ENCODE assay signal across 17 mouse cellular contexts in the genomic region with DNA sequence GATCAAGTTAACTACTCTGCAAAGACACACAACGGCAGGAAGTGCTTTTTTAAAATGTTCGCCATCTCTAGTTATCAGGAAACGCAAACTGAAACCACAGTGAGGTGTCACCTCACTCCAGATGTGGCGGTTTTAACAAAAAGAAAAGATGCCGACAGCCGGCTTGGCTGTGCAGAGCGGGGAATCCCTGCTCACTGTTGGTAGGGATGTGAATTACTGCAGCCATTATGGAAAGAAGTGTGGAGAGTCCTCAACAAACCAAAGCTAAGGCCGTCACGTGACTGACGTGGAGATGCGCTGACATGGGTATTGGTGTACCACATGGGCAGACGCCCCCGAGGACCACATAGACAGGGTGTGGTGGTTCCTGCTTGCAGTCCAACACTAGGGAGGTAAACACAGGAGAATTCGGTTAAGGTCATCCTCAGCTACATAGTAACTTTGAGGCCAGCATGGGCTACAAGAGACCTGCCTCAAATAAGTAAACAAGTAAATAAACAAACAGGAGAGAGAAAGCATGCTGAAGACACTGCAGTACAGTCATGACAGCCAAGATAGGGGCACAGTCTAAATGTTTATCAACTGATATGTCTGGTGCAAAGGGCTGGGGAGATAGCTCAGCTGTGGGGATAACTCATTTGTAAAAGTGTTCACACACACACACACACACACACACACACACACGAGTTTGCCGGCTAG. TPM values are rescaled to one million over a fixed set of nuclear protein-coding genes. Genes with fewer than 3 reads are reported as not detected.
DNase-seq lines count a peak whose midpoint lies in the region; ATAC-seq and TF ChIP-seq lines count a peak whose summit lies in the region.
"Had no signal": no experiment of that assay in that cellular context is flagged by ENCODE, and none has a peak within 500 bp of the region (broad histone marks: within the 10 kb centered on the region; RNA-seq: fewer than 3 reads in every experiment).

No protein-coding gene starts in this region.

- TF ChIP-seq CTCF in MEL (IDR thresholded peaks at IDR 0.05 in 2 of 3, conservative IDR thresholded peaks at IDR 0.05 in 1 of 3; ENCODE audit: control insufficient read depth in 1 of 3, insufficient read depth in 1 of 3, low read depth in 2 of 3, low read length in 3 of 3, poor library complexity in 1 of 3, severe bottlenecking in 1 of 3) = no peak

- no peak for TF ChIP-seq RAD21 in MEL (IDR thresholded peaks at IDR 0.05; ENCODE audit: low read depth, low read length)

- TF ChIP-seq EP300 in MEL (IDR thresholded peaks at IDR 0.05; ENCODE audit: low read depth in 1 of 2, low read length in 2 of 2) = no peak

- ATAC-seq in erythroid progenitor cell, adult 5-6 weeks (replicated peaks; ENCODE audit: low FRiP score, poor library complexity, severe bottlenecking) = peak; percentile 48; the same call in 1 of the 2 replicates
- peak; percentile 9; the same call in 1 of the 2 replicates for ATAC-seq in megakaryocyte, adult 5-6 weeks (ENCODE audit: poor library complexity, severe bottlenecking)
- ATAC-seq in monocyte, adult 5-6 weeks (replicated peaks; ENCODE audit: insufficient number of reproducible peaks, low FRiP score, low TSS enrichment, poor library complexity, severe bottlenecking) = no peak
- ATAC-seq: forebrain, embryonic 15.5 days had no signal

- H3K4me1 ChIP-seq in MEL (ENCODE audit: control insufficient read depth in 1 of 2, insufficient read depth in 2 of 2, low read length in 2 of 2) = peaks cover 6 to 20% of the 10 kb centered on the region in 2 experiments
- H3K4me1 ChIP-seq: forebrain, embryonic 15.5 days; kidney, embryonic 15.5 days; limb, embryonic 12.5 days had no signal

- no peaks in the 10 kb centered on the region for H3K27me3 ChIP-seq in MEL (ENCODE audit: control insufficient read depth in 1 of 2, insufficient read depth in 2 of 2, low read length in 2 of 2)
- H3K27me3 ChIP-seq: forebrain, embryonic 15.5 days; kidney, embryonic 15.5 days; limb, embryonic 12.5 days had no signal

- DNase-seq in MEL (ENCODE audit: low read depth, low spot score) = no peak
- peak; percentile 42 to 50 for DNase-seq in thymus, postnatal 10 days (ENCODE audit: low spot score in 2 of 2)
- no peak for DNase-seq in lung, postnatal 10 days
- DNase-seq in layer of hippocampus, postnatal 10 days (ENCODE audit: low spot score in 2 of 2) = no peak
- no peak for DNase-seq in cerebellum, adult 18-20 months
- DNase-seq: cerebellum, postnatal 25 days; gastrocnemius, postnatal 10 days; layer of hippocampus, adult 9-11 months; lung, postnatal 36 days had no signal

- H3K36me3 ChIP-seq in MEL (ENCODE audit: control insufficient read depth in 1 of 2, insufficient read depth in 2 of 2, low read length in 2 of 2) = peaks cover 0 to 16% of the 10 kb centered on the region in 2 experiments; a peak in 3 of 4 replicates

- no peak overlapping the region for H3K4me3 ChIP-seq in MEL (ENCODE audit: control insufficient read depth in 1 of 2, insufficient read depth in 1 of 2, low read depth in 2 of 2, low read length in 2 of 2)
- H3K4me3 ChIP-seq: forebrain, embryonic 15.5 days; kidney, embryonic 15.5 days; limb, embryonic 12.5 days had no signal

- H3K9ac ChIP-seq in MEL (ENCODE audit: control insufficient read depth, low read depth, low read length, poor library complexity, severe bottlenecking) = no peak overlapping the region
- H3K9ac ChIP-seq: forebrain, embryonic 15.5 days; hindbrain, embryonic 14.5 days; kidney, embryonic 15.5 days; limb, embryonic 12.5 days had no signal

- peak overlapping the region; percentile 24; the same call in 1 of the 2 replicates for H3K27ac ChIP-seq in MEL (ENCODE audit: control insufficient read depth, low read depth, low read length)
- H3K27ac ChIP-seq: forebrain, embryonic 15.5 days; hindbrain, embryonic 14.5 days; kidney, embryonic 15.5 days; limb, embryonic 12.5 days had no signal

- no peaks in the 10 kb centered on the region for H3K79me2 ChIP-seq in MEL (ENCODE audit: control insufficient read depth, insufficient read depth, low read length, poor library complexity)

- TF ChIP-seq POLR2A in MEL (IDR thresholded peaks at IDR 0.05; ENCODE audit: control insufficient read depth in 1 of 2, insufficient read depth in 1 of 2, low read depth in 1 of 2, low read length in 2 of 2, poor library complexity in 1 of 2) = no peak

- no peaks in the 10 kb centered on the region for H3K9me3 ChIP-seq in MEL (replicated peaks; ENCODE audit: insufficient read depth, low read length)
- H3K9me3 ChIP-seq: forebrain, embryonic 15.5 days; G1E; kidney, embryonic 15.5 days; limb, embryonic 12.5 days had no signal

TF ChIP-seq in MEL, 35 proteins besides CTCF, POLR2A, EP300 and RAD21:
- TF ChIP-seq ZKSCAN1 (IDR thresholded peaks at IDR 0.05; ENCODE audit: low read depth, low read length) = no peak
- peak; percentile 26; the same call in 1 of the 2 replicates for TF ChIP-seq USF1 (IDR thresholded peaks at IDR 0.05; ENCODE audit: low read depth, low read length)

RNA-seq across cellular contexts. Expression of gene Os9, which starts 13.2 kb away (rescaled TPM):
- total RNA-seq in MEL (2012; rRNA removed) = 41.5 and 42.4 TPM in 2 replicates
- 10 to 100 TPM in 1 of 2 experiments, not detected in 1; 60.4 TPM for polyA plus RNA-seq in MEL (2012; ENCODE audit: insufficient read depth in 1 of 2, insufficient read length in 2 of 2, low read depth in 1 of 2, low replicate concordance in 2 of 2, missing spikeins in 1 of 2)
- 36.5 and 37.5 TPM in 2 replicates for total RNA-seq in erythroid progenitor cell, adult 5-6 weeks (2015; ENCODE audit: low replicate concordance)
- 57.2 and 70.0 TPM in 2 replicates for total RNA-seq in erythroid progenitor cell, adult 5-6 weeks (2017; ENCODE audit: low replicate concordance)
- 39.9 and 42.3 TPM in 2 replicates for total RNA-seq in megakaryocyte, adult 5-6 weeks (2015)
- total RNA-seq in megakaryocyte, adult 5-6 weeks (2017) = 170 and 195 TPM in 2 replicates
- total RNA-seq in monocyte, adult 5-6 weeks (2017) = 253 to 285 TPM (median 262 TPM) in 3 replicates
- total RNA-seq in layer of hippocampus, postnatal 10 days (2021) = 10 to 100 TPM; 94.3 to 98.3 TPM

RNA-seq across cellular contexts. Expression of gene Agap2, which starts 32.6 kb away (rescaled TPM):
- total RNA-seq in MEL (2012; rRNA removed) = 0.03 and 0.04 TPM in 2 replicates
- polyA plus RNA-seq in MEL (2012; ENCODE audit: insufficient read depth in 1 of 2, insufficient read length in 2 of 2, low read depth in 1 of 2, low replicate concordance in 2 of 2, missing spikeins in 1 of 2) = under 1 TPM in 1 of 2 experiments, not detected in 1; 0.46 TPM
- 1.1 and 3.8 TPM in 2 replicates for total RNA-seq in erythroid progenitor cell, adult 5-6 weeks (2015; ENCODE audit: low replicate concordance)
- total RNA-seq in erythroid progenitor cell, adult 5-6 weeks (2017; ENCODE audit: low replicate concordance) = 2.2 and 51.8 TPM in 2 replicates
- total RNA-seq in megakaryocyte, adult 5-6 weeks (2015) = 4.1 and 8.3 TPM in 2 replicates
- total RNA-seq in megakaryocyte, adult 5-6 weeks (2017) = 32.5 and 35.4 TPM in 2 replicates
- 31.1 to 112 TPM (median 48.9 TPM) in 3 replicates for total RNA-seq in monocyte, adult 5-6 weeks (2017)
- total RNA-seq in layer of hippocampus, postnatal 10 days (2021) = 100 to 1,000 TPM; 542 to 553 TPM
- polyA plus RNA-seq: limb, embryonic 12.5 days had no signal

RNA-seq across cellular contexts. Expression of gene Tspan31, which starts 37.6 kb away (rescaled TPM):
- 49.7 and 57.2 TPM in 2 replicates for total RNA-seq in MEL (2012; rRNA removed)
- polyA plus RNA-seq in MEL (2012; ENCODE audit: insufficient read depth in 1 of 2, insufficient read length in 2 of 2, low read depth in 1 of 2, low replicate concordance in 2 of 2, missing spikeins in 1 of 2) = 10 to 100 TPM in 1 of 2 experiments, not detected in 1; 63.1 TPM
- 13.0 and 18.0 TPM in 2 replicates for total RNA-seq in erythroid progenitor cell, adult 5-6 weeks (2015; ENCODE audit: low replicate concordance)
- 6.6 and 8.5 TPM in 2 replicates for total RNA-seq in erythroid progenitor cell, adult 5-6 weeks (2017; ENCODE audit: low replicate concordance)
- 70.0 and 82.5 TPM in 2 replicates for total RNA-seq in megakaryocyte, adult 5-6 weeks (2015)
- 61.6 and 62.5 TPM in 2 replicates for total RNA-seq in megakaryocyte, adult 5-6 weeks (2017)
- total RNA-seq in monocyte, adult 5-6 weeks (2017) = 38.1 to 49.9 TPM (median 47.0 TPM) in 3 replicates
- total RNA-seq in layer of hippocampus, postnatal 10 days (2021) = 10 to 100 TPM; 59.9 to 63.4 TPM

RNA-seq across cellular contexts. Expression of gene Cdk4, which starts 44.4 kb away (rescaled TPM):
- 362 and 443 TPM in 2 replicates for total RNA-seq in MEL (2012; rRNA removed)
- 1,000 to 10,000 TPM in 1 of 2 experiments, 100 to 1,000 TPM in 1; 843 to 1,325 TPM for polyA plus RNA-seq in MEL (2012; ENCODE audit: insufficient read depth in 1 of 2, insufficient read length in 2 of 2, low read depth in 1 of 2, low replicate concordance in 2 of 2, missing spikeins in 1 of 2)
- total RNA-seq in erythroid progenitor cell, adult 5-6 weeks (2015; ENCODE audit: low replicate concordance) = 84.3 and 107 TPM in 2 replicates
- 42.7 and 99.2 TPM in 2 replicates for total RNA-seq in erythroid progenitor cell, adult 5-6 weeks (2017; ENCODE audit: low replicate concordance)
- 276 and 285 TPM in 2 replicates for total RNA-seq in megakaryocyte, adult 5-6 weeks (2015)
- total RNA-seq in megakaryocyte, adult 5-6 weeks (2017) = 174 and 258 TPM in 2 replicates
- total RNA-seq in monocyte, adult 5-6 weeks (2017) = 23.3 to 49.4 TPM (median 23.9 TPM) in 3 replicates
- 100 to 1,000 TPM; 157 to 178 TPM for total RNA-seq in layer of hippocampus, postnatal 10 days (2021)

RNA-seq across cellular contexts. Expression of gene March9, which starts 47.7 kb away (rescaled TPM):
- 2.1 and 2.3 TPM in 2 replicates for total RNA-seq in MEL (2012; rRNA removed)
- 1 to 10 TPM in 1 of 2 experiments, not detected in 1; 5.2 TPM for polyA plus RNA-seq in MEL (2012; ENCODE audit: insufficient read depth in 1 of 2, insufficient read length in 2 of 2, low read depth in 1 of 2, low replicate concordance in 2 of 2, missing spikeins in 1 of 2)
- not detected in 2 replicates for total RNA-seq in erythroid progenitor cell, adult 5-6 weeks (2015; ENCODE audit: low replicate concordance)
- not detected in 2 replicates for total RNA-seq in erythroid progenitor cell, adult 5-6 weeks (2017; ENCODE audit: low replicate concordance)
- 0.04 TPM in 1 of 2 replicates, not detected in the other for total RNA-seq in megakaryocyte, adult 5-6 weeks (2015)
- total RNA-seq in megakaryocyte, adult 5-6 weeks (2017) = 0.22 and 0.37 TPM in 2 replicates
- total RNA-seq in monocyte, adult 5-6 weeks (2017) = 1.6 TPM in 1 of 3 replicates, not detected in the others
- total RNA-seq in layer of hippocampus, postnatal 10 days (2021) = 10 to 100 TPM; 48.6 to 48.9 TPM

Comparison
In these comparisons a context has a peak if more than half of its experiments do, and no peak if none do; other contexts are left out.
1. DNase-seq: peak in thymus, postnatal 10 days (2 of 2); none in MEL (single experiment), lung, postnatal 10 days (single experiment), layer of hippocampus, postnatal 10 days (0 of 2) and cerebellum, adult 18-20 months (0 of 2).